Mouse (Mus musculus): ENCODE results near the gene Gm3633.
"Not testable (repeated sequence)": the region's sequence is repeated elsewhere in the genome, so short reads cannot be mapped to it uniquely, and the experiment has no call there.

DNA sequence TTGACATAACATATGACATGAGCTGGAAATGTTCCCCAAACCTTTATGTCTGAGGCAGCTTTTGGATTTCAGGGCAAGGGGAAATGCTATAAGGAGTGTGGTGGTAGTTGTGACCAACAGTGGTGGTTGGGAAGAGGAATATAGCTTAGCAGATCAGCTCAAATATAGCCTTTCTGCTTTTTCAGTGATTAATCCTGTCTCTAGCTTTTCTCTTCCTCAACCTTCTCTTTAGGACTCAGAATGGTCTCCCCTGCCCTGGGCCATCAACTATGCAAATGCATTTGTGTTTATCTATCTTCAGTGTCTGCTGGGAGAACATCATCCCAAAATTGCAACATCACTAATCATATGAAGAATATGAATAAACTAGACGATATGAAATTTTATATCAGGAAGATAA is 13.9 kb upstream of the Gm3633 start, which contains the start of gene Gm10378:
- TF ChIP-seq POLR2A, CTCF (IDR thresholded peaks at IDR 0.05; ENCODE audit: insufficient read depth, low read depth, low read length): not testable (repeated sequence)
